Mouse (Mus musculus): ENCODE results near the gene Zfp683. TPM values are rescaled to one million over a fixed set of nuclear protein-coding genes. Genes with fewer than 3 reads are reported as not detected.

Zfp683 gene
- polyA plus RNA-seq, 1 experiment = 4.9 TPM

GRCm38 (mm10) chr4:134087412-134087811, 33.8 kb downstream of the Zfp683 start:
- Histone ChIP-seq H3K4me1 (replicated peaks; ENCODE audit: control insufficient read depth, insufficient read depth, low read length) (peaks cover 17% of the 10 kb centered on the region), H3K4me3 (ENCODE audit: control insufficient read depth, insufficient read depth, low read length) (no peak overlapping the region), H3K27me3 (ENCODE audit: control insufficient read depth, insufficient read depth, low read length) (no peaks in the 10 kb centered on the region), H3K27ac (ENCODE audit: control insufficient read depth, insufficient read depth, low read length) (no peak overlapping the region), H3K36me3 (ENCODE audit: control insufficient read depth, insufficient read depth, low read length) (no peaks in the 10 kb centered on the region)
- TF ChIP-seq POLR2A (IDR thresholded peaks at IDR 0.05; ENCODE audit: control insufficient read depth, extremely low read depth, insufficient read depth, low read length, poor library complexity) (0 out of 2 replicates have a peak, but pooled peaks have one; percentile 32), CTCF (IDR thresholded peaks at IDR 0.05; ENCODE audit: borderline replicate concordance, control insufficient read depth, extremely low read depth, insufficient read depth, low read length, poor library complexity) (peak; percentile 91; the same call in 1 of the 2 replicates)
- DNase-seq = peak; percentile 63
- 18% methylated on average over 7 of the region's 7 CpGs for WGBS

DNA sequence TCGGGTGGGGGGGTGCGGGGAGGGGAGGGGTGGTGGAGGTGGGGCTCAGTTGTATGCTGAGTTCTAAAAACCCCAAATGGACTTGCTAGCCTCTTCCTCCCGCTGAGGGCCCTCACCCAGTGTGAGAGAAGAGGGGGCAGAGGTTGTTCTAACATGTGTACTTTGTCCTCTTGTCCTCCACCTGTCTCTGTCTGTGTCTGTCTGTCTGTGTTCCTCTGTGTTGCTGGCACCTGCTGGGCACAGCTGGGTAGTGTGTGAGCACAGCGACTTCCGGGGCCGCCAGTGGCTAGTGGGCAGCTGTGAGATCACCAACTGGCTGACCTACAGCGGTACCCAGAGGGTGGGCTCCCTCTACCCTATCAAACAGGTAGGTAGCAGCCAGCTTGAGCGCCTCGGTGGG, 35.4 kb downstream of the Zfp683 start:
- Histone ChIP-seq H3K4me3 (ENCODE audit: control insufficient read depth, insufficient read depth, low read length) (no peak overlapping the region), H3K27ac (ENCODE audit: control insufficient read depth, insufficient read depth, low read length) (no peak overlapping the region), H3K4me1 (replicated peaks; ENCODE audit: control insufficient read depth, insufficient read depth, low read length) (peaks cover 31% of the 10 kb centered on the region), H3K36me3 (ENCODE audit: control insufficient read depth, insufficient read depth, low read length) (no peaks in the 10 kb centered on the region), H3K27me3 (ENCODE audit: control insufficient read depth, insufficient read depth, low read length) (no peaks in the 10 kb centered on the region)
- DNase-seq = no peak
- no peak for TF ChIP-seq POLR2A (IDR thresholded peaks at IDR 0.05; ENCODE audit: control insufficient read depth, extremely low read depth, insufficient read depth, low read length, poor library complexity)
- no peak for TF ChIP-seq CTCF (IDR thresholded peaks at IDR 0.05; ENCODE audit: borderline replicate concordance, control insufficient read depth, extremely low read depth, insufficient read depth, low read length, poor library complexity)
- WGBS = 86% methylated on average over 9 of the region's 9 CpGs

DNA sequence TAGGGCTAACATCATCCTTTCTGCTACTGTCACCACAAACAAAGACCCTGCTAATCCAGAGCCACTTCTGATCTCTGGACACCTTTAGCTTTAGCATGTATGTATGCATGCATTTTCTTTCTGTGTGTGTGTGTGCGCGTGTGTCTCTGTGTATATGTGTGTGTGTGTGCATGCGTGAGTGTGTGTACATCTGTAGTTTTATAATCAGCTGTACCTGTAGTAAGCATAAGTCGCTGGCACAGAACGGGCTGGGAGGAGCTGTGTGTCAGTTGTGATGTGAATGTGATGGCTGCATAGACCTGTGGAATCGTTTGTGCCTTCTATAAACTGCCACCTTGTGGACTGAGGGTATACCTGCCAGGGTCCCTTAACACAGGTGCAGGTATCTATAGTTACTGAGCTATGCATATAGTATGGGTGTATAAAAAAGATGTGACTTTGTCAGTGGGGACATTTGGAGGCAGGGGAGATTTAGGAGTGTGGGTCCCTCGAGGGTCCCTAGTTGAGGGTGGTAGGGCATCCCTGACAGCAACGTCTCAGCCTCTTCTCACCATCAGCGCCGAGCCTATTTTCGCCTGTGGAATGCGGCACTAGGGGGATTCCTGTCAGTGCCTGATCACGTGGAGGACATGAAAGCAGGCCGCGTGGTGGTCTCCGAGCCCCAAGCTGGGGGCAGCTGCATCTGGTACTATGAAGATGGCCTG, 37.0 kb downstream of the Zfp683 start:
- 91% methylated on average over 16 of the region's 16 CpGs for WGBS
- H3K4me1 ChIP-seq (replicated peaks; ENCODE audit: control insufficient read depth, insufficient read depth, low read length) = peaks cover 40% of the 10 kb centered on the region
- DNase-seq = no peak
- H3K27ac ChIP-seq (ENCODE audit: control insufficient read depth, insufficient read depth, low read length) = no peak overlapping the region
- H3K36me3 ChIP-seq (ENCODE audit: control insufficient read depth, insufficient read depth, low read length) = no peaks in the 10 kb centered on the region
- TF ChIP-seq CTCF (IDR thresholded peaks at IDR 0.05; ENCODE audit: borderline replicate concordance, control insufficient read depth, extremely low read depth, insufficient read depth, low read length, poor library complexity) = no peak
- TF ChIP-seq POLR2A (IDR thresholded peaks at IDR 0.05; ENCODE audit: control insufficient read depth, extremely low read depth, insufficient read depth, low read length, poor library complexity) = no peak
- no peaks in the 10 kb centered on the region for H3K27me3 ChIP-seq (ENCODE audit: control insufficient read depth, insufficient read depth, low read length)
- H3K4me3 ChIP-seq (ENCODE audit: control insufficient read depth, insufficient read depth, low read length) = no peak overlapping the region

DNA sequence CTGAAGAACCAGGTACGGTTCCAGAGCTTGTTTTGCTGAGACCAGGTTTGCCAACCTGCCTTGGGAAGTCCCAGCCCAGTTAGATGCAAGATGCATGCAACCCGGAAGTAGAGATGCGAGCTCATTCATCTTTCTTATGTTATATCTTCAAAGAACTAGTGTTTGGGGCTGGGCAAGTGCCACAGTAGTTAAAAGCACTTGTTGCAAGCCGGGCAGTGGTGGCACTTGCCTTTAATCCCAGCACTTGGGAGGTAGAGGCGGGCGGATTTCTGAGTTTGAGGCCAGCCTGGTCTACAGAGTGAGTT, 37.5 kb downstream of the Zfp683 start:
- no peak overlapping the region for H3K4me3 ChIP-seq (ENCODE audit: control insufficient read depth, insufficient read depth, low read length)
- DNase-seq = no peak
- H3K27ac ChIP-seq (ENCODE audit: control insufficient read depth, insufficient read depth, low read length) = no peak overlapping the region
- H3K27me3 ChIP-seq (ENCODE audit: control insufficient read depth, insufficient read depth, low read length) = no peaks in the 10 kb centered on the region
- no peak for TF ChIP-seq POLR2A (IDR thresholded peaks at IDR 0.05; ENCODE audit: control insufficient read depth, extremely low read depth, insufficient read depth, low read length, poor library complexity)
- WGBS = 79% methylated on average over 6 of the region's 6 CpGs
- H3K4me1 ChIP-seq (replicated peaks; ENCODE audit: control insufficient read depth, insufficient read depth, low read length) = peaks cover 42% of the 10 kb centered on the region
- H3K36me3 ChIP-seq (ENCODE audit: control insufficient read depth, insufficient read depth, low read length) = no peaks in the 10 kb centered on the region

DNA sequence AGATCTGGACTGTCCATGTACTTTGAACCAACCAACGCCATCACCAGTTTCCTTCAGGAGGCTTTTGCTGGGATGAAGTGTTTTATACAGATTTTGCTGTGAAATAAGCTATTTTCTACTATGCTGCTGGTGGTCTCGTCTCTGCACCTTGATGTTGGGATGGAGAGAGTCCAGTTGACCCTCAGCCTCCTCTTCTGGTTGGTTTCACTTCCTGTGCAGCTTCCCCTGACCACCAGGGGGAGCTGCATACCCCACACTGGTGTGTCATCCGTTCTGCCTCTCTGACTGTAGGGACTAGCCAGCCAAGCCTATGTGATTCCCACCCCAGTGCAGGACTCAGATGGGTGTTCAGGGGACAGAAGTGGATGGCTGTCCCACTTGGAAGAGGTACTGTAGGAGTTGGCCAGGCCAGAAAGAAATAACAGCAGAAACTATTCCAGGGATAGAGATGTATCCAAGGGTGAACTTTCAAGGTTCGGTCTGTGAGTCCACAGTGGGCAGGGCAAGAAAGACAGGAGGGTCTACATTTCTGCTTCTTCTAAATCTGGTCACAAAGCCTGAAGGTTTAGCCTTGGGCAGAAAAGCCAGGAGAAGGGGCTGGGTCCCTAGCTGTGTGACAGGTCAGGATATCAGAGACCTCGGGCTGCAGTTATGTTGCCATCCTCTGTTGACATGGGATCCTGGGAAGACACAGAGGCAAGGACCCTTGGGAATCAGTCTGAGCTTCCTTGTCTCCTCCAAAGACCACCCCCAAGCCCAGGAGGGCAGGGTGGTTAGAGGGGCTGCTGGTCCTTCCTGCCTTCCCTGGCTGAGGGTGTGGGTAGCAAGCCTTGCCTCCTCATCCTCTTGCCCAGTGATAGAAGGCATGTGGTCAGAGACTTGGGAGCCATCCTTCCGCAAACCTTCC, 39.0 kb downstream of the Zfp683 start:
- Histone ChIP-seq H3K4me3 (ENCODE audit: control insufficient read depth, insufficient read depth, low read length) (peak overlapping the region; percentile 85), H3K27ac (ENCODE audit: control insufficient read depth, insufficient read depth, low read length) (peak overlapping the region; percentile 83), H3K4me1 (replicated peaks; ENCODE audit: control insufficient read depth, insufficient read depth, low read length) (peaks cover 51% of the 10 kb centered on the region), H3K36me3 (ENCODE audit: control insufficient read depth, insufficient read depth, low read length) (no peaks in the 10 kb centered on the region), H3K27me3 (ENCODE audit: control insufficient read depth, insufficient read depth, low read length) (no peaks in the 10 kb centered on the region)
- peak; percentile 84 for DNase-seq
- WGBS = 65% methylated on average over 6 of the region's 6 CpGs
- peak; percentile 93; the same call in 1 of the 2 replicates for TF ChIP-seq CTCF (IDR thresholded peaks at IDR 0.05; ENCODE audit: borderline replicate concordance, control insufficient read depth, extremely low read depth, insufficient read depth, low read length, poor library complexity)
- no peak for TF ChIP-seq POLR2A (IDR thresholded peaks at IDR 0.05; ENCODE audit: control insufficient read depth, extremely low read depth, insufficient read depth, low read length, poor library complexity)

DNA sequence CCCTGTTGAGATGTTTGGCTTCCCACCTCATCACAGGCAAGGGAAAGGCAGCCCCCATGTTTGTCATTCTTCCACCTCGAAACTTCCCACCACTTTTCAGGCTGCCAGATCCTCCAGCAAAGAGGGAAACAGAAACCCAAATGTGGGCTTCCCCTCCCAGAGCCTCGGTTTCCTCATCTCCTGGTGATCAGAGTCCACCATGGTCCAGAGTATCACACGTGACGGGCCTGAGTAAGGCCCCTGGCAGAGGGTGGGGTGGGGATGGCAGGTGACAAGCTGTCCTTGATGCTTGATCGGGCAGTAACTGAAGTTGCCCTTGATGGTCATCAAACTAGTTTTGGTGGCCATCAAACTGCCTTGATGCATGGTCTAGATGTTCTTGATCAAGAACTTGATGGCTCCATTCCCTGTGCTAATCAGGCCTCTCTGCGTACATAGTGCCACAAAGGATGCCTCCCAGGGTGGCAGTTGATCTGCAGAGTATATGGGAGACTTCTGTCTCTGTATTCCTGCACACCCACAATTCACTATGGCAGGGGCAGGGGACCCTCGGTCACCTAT, 40.4 kb downstream of the Zfp683 start:
- Histone ChIP-seq H3K4me3 (ENCODE audit: control insufficient read depth, insufficient read depth, low read length) (peak overlapping the region; percentile 85), H3K27me3 (ENCODE audit: control insufficient read depth, insufficient read depth, low read length) (no peaks in the 10 kb centered on the region), H3K27ac (ENCODE audit: control insufficient read depth, insufficient read depth, low read length) (peak overlapping the region; percentile 83), H3K36me3 (ENCODE audit: control insufficient read depth, insufficient read depth, low read length) (no peaks in the 10 kb centered on the region), H3K4me1 (replicated peaks; ENCODE audit: control insufficient read depth, insufficient read depth, low read length) (peaks cover 66% of the 10 kb centered on the region)
- TF ChIP-seq CTCF (IDR thresholded peaks at IDR 0.05; ENCODE audit: borderline replicate concordance, control insufficient read depth, extremely low read depth, insufficient read depth, low read length, poor library complexity) (no peak), POLR2A (IDR thresholded peaks at IDR 0.05; ENCODE audit: control insufficient read depth, extremely low read depth, insufficient read depth, low read length, poor library complexity) (no peak)
- DNase-seq = no peak
- WGBS = 74% methylated on average over 7 of the region's 7 CpGs

Measured in thymus, adult 2 months (tissue).